In the genomic region with DNA sequence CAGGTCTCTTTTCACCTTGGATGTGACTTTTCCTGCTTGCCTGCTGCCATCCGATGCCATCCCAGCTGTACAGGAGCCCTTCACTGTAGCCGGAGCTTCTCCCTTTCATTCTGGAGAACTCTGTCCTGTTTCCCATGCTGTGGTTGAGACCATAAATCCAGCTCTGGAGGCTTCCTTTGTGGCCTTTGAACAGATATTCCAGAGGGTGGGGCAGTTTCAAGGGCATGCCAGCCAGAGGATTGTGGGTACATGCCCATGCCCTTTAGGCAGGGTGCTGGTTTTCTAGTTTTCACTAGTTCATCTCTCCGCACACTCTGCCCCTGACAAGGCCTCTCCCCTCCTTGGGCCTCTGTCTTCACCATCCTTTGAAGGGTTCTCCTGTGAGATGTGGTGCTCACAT, we compare ENCODE assay signal across 9 mouse cellular contexts. TPM values are rescaled to one million over a fixed set of nuclear protein-coding genes. Genes with fewer than 3 reads are reported as not detected.
DNase-seq lines count a peak whose midpoint lies in the region; ATAC-seq and TF ChIP-seq lines count a peak whose summit lies in the region.
"Had no signal": no experiment of that assay in that cellular context is flagged by ENCODE, and none has a peak within 500 bp of the region (broad histone marks: within the 10 kb centered on the region; RNA-seq: fewer than 3 reads in every experiment).

No protein-coding gene starts in this region.

- DNase-seq in heart, postnatal 14 days: no peak
- DNase-seq in CH12.LX (ENCODE audit: extremely low read depth): peak; percentile 24
- peak; percentile 34 for DNase-seq in adipocyte (ENCODE audit: low spot score)
- no peak for DNase-seq in right cerebral cortex, adult 2 months (ENCODE audit: low spot score in 2 of 2)
- DNase-seq: thymus, postnatal 14 days had no signal

- H3K36me3 ChIP-seq in heart, embryonic 14.5 days (ENCODE audit: control insufficient read depth, insufficient read depth, low read length): peaks cover 48% of the 10 kb centered on the region
- H3K36me3 ChIP-seq in CH12.LX (replicated peaks in 1 of 2; ENCODE audit: control insufficient read depth in 1 of 2, insufficient read depth in 1 of 2, low read length in 1 of 2): peaks cover 40 to 61% of the 10 kb centered on the region in 2 experiments
- H3K36me3 ChIP-seq in kidney, embryonic 15.5 days: peaks cover 54% of the 10 kb centered on the region

- H3K4me3 ChIP-seq in heart, embryonic 14.5 days (ENCODE audit: control insufficient read depth in 1 of 2, insufficient read depth in 1 of 2, low read depth in 1 of 2, low read length in 2 of 2): no peak overlapping the region
- peak overlapping the region; percentile 62 to 79 (median 68) for H3K4me3 ChIP-seq in CH12.LX (replicated peaks in 1 of 3; ENCODE audit: low read depth in 2 of 3, low read length in 2 of 3, poor library complexity in 1 of 3)
- H3K4me3 ChIP-seq in kidney, embryonic 15.5 days (replicated peaks): 0 out of 2 replicates have a peak overlapping the region, but pooled peaks have one; percentile 39

- peaks cover 11 to 12% of the 10 kb centered on the region in 2 experiments for H3K4me1 ChIP-seq in heart, embryonic 14.5 days (ENCODE audit: control insufficient read depth in 2 of 2, insufficient read depth in 2 of 2, low read length in 2 of 2)
- H3K4me1 ChIP-seq in CH12.LX (ENCODE audit: control insufficient read depth in 1 of 2, insufficient read depth in 2 of 2): peaks cover 28 to 56% of the 10 kb centered on the region in 2 experiments
- H3K4me1 ChIP-seq in kidney, embryonic 15.5 days: peaks cover 49% of the 10 kb centered on the region

- intact Hi-C loops in heart, postnatal 14 days (cut with DNase I): loop anchor here (1.0 kb wide), 1 partner anchor 42 kb away; no protein-coding TSS in a partner anchor

- H3K9ac ChIP-seq in heart, embryonic 14.5 days (ENCODE audit: low read length): peak overlapping the region; percentile 35
- peak overlapping the region; percentile 66 for H3K9ac ChIP-seq in CH12.LX (ENCODE audit: insufficient read depth, low read depth)
- H3K9ac ChIP-seq in kidney, embryonic 15.5 days: 0 out of 2 replicates have a peak overlapping the region, but pooled peaks have one; percentile 23

- no peaks in the 10 kb centered on the region for H3K9me3 ChIP-seq in heart, embryonic 14.5 days (ENCODE audit: control insufficient read depth, low read length)
- H3K9me3 ChIP-seq in CH12.LX (replicated peaks; ENCODE audit: low read length): no peaks in the 10 kb centered on the region
- no peaks in the 10 kb centered on the region for H3K9me3 ChIP-seq in kidney, embryonic 15.5 days (replicated peaks)
- H3K9me3 ChIP-seq: hindbrain, embryonic 15.5 days had no signal

- no peak for TF ChIP-seq EP300 in CH12.LX (IDR thresholded peaks at IDR 0.05; ENCODE audit: low read length)

- no peak for TF ChIP-seq RAD21 in CH12.LX (IDR thresholded peaks at IDR 0.05; ENCODE audit: low read depth, low read length)

- H3K79me2 ChIP-seq in CH12.LX (replicated peaks; ENCODE audit: control insufficient read depth, extremely low read depth, insufficient read depth, poor library complexity, severe bottlenecking): peaks cover 6% of the 10 kb centered on the region; the same call in 1 of the 2 replicates

- WGBS in heart, embryonic 14.5 days: 82% methylated on average over 3 of the region's 3 CpGs
- WGBS in kidney, embryonic 15.5 days: 74% methylated on average over 3 of the region's 3 CpGs

- no peak for TF ChIP-seq POLR2A in CH12.LX (IDR thresholded peaks at IDR 0.05; ENCODE audit: low read depth, low read length)

- H3K4me2 ChIP-seq in heart, embryonic 14.5 days (ENCODE audit: low read length): 0 out of 2 replicates have a peak overlapping the region, but pooled peaks have one; percentile 73
- H3K4me2 ChIP-seq in CH12.LX (ENCODE audit: insufficient read depth, low read depth, poor library complexity, severe bottlenecking): peak overlapping the region; percentile 91
- peak overlapping the region; percentile 68 for H3K4me2 ChIP-seq in kidney, embryonic 15.5 days

- ATAC-seq in heart, embryonic 14.5 days (ENCODE audit: insufficient number of reproducible peaks, insufficient read depth, low FRiP score, low read depth): no peak
- no peak for ATAC-seq in kidney, embryonic 15.5 days (replicated peaks; ENCODE audit: low FRiP score)
- ATAC-seq in monocyte, adult 5-6 weeks (replicated peaks; ENCODE audit: insufficient number of reproducible peaks, low FRiP score, low TSS enrichment, poor library complexity, severe bottlenecking): no peak

- no peaks in the 10 kb centered on the region for H3K27me3 ChIP-seq in heart, embryonic 14.5 days (ENCODE audit: control insufficient read depth, insufficient read depth, low read length)
- no peaks in the 10 kb centered on the region for H3K27me3 ChIP-seq in CH12.LX (replicated peaks)
- H3K27me3 ChIP-seq in kidney, embryonic 15.5 days: no peaks in the 10 kb centered on the region
- H3K27me3 ChIP-seq: hindbrain, embryonic 15.5 days had no signal

- TF ChIP-seq CTCF in CH12.LX (conservative IDR thresholded peaks at IDR 0.05 in 1 of 2, IDR thresholded peaks at IDR 0.05 in 1 of 2; ENCODE audit: low read depth in 2 of 2, low read length in 2 of 2): no peak

- H3K27ac ChIP-seq in heart, embryonic 14.5 days (replicated peaks in 1 of 2; ENCODE audit: control insufficient read depth in 1 of 2, insufficient read depth in 1 of 2, low read depth in 2 of 2, low read length in 2 of 2): no peak overlapping the region
- no peak overlapping the region; the same call in 1 of the 2 replicates for H3K27ac ChIP-seq in CH12.LX (ENCODE audit: insufficient read depth, low read depth)
- H3K27ac ChIP-seq in kidney, embryonic 15.5 days: peak overlapping the region; percentile 80; the same call in 1 of the 2 replicates
- H3K27ac ChIP-seq: hindbrain, embryonic 15.5 days had no signal

- dilution Hi-C loops in CH12.LX (cut with MboI; ENCODE audit: extremely low pct_ligation_motif_present, extremely low pct_unique_long_range_greater_than_20kb, low sequenced_read_pairs): no loop called here

- in situ Hi-C loops in CH12.LX (cut with MboI; ENCODE audit: low pct_ligation_motif_present, low pct_unique_long_range_greater_than_20kb, low sequenced_read_pairs): no loop called here

TF ChIP-seq in CH12.LX, 34 proteins besides CTCF, POLR2A, EP300 and RAD21:
- TF ChIP-seq MAFK (IDR thresholded peaks at IDR 0.05; ENCODE audit: insufficient replicate concordance, low read length) (no peak), CHD2 (IDR thresholded peaks at IDR 0.05; ENCODE audit: low read length) (0 out of 2 replicates have a peak, but pooled peaks have one; percentile 0), SIN3A (IDR thresholded peaks at IDR 0.05; ENCODE audit: low read length) (0 out of 2 replicates have a peak, but pooled peaks have one; percentile 17), PAX5 (IDR thresholded peaks at IDR 0.05; ENCODE audit: low read length) (no peak)

RNA-seq across cellular contexts. Expression of a gene that starts 1.4 kb away (rescaled TPM):
- polyA plus RNA-seq in heart, embryonic 14.5 days (2014; fragmentation: Nextera tagmentation; extraction: Ambion mirVana): 52.6 and 63.2 TPM in 2 replicates
- total RNA-seq in heart, postnatal 14 days (2021): 100 to 1,000 TPM; 146 to 147 TPM
- 141 and 157 TPM in 2 replicates for total RNA-seq in CH12.LX (2012; rRNA removed)
- total RNA-seq in CH12.LX (2014; rRNA removed): 63.8 and 66.1 TPM in 2 replicates
- 169 and 221 TPM in 2 replicates for polyA plus RNA-seq in CH12.LX (2012; ENCODE audit: insufficient read length, low read depth)
- polyA plus RNA-seq in kidney, embryonic 15.5 days (2015; fragmentation: Nextera tagmentation; extraction: Ambion mirVana): 41.2 and 42.7 TPM in 2 replicates
- 5.8 to 19.1 TPM (median 6.2 TPM) in 3 replicates for total RNA-seq in monocyte, adult 5-6 weeks (2017)

RNA-seq across cellular contexts. Expression of a gene that starts 13.2 kb away (rescaled TPM):
- 12.5 and 14.5 TPM in 2 replicates for polyA plus RNA-seq in heart, embryonic 14.5 days (2014; fragmentation: Nextera tagmentation; extraction: Ambion mirVana)
- 10 to 100 TPM; 11.1 to 12.9 TPM for total RNA-seq in heart, postnatal 14 days (2021)
- 5.6 and 7.9 TPM in 2 replicates for total RNA-seq in CH12.LX (2012; rRNA removed)
- 0.81 and 0.99 TPM in 2 replicates for total RNA-seq in CH12.LX (2014; rRNA removed)
- 16.3 and 19.5 TPM in 2 replicates for polyA plus RNA-seq in CH12.LX (2012; ENCODE audit: insufficient read length, low read depth)
- 13.2 and 16.6 TPM in 2 replicates for polyA plus RNA-seq in kidney, embryonic 15.5 days (2015; fragmentation: Nextera tagmentation; extraction: Ambion mirVana)
- total RNA-seq in monocyte, adult 5-6 weeks (2017): 0.85 to 4.5 TPM in 2 of 3 replicates, not detected in the other

RNA-seq across cellular contexts. Expression of a gene that starts 16.1 kb away (rescaled TPM):
- 430 and 441 TPM in 2 replicates for polyA plus RNA-seq in heart, embryonic 14.5 days (2014; fragmentation: Nextera tagmentation; extraction: Ambion mirVana)
- 100 to 1,000 TPM; 161 to 169 TPM for total RNA-seq in heart, postnatal 14 days (2021)
- total RNA-seq in CH12.LX (2012; rRNA removed) (863 and 969 TPM in 2 replicates), CH12.LX (2014; rRNA removed) (1,070 and 1,251 TPM in 2 replicates)
- 560 and 594 TPM in 2 replicates for polyA plus RNA-seq in CH12.LX (2012; ENCODE audit: insufficient read length, low read depth)
- 475 and 488 TPM in 2 replicates for polyA plus RNA-seq in kidney, embryonic 15.5 days (2015; fragmentation: Nextera tagmentation; extraction: Ambion mirVana)
- total RNA-seq in monocyte, adult 5-6 weeks (2017): 137 to 160 TPM (median 146 TPM) in 3 replicates

RNA-seq across cellular contexts. Expression of a gene that starts 23.8 kb away (rescaled TPM):
- polyA plus RNA-seq in heart, embryonic 14.5 days (2014; fragmentation: Nextera tagmentation; extraction: Ambion mirVana): 3.2 and 3.3 TPM in 2 replicates
- 10 to 100 TPM; 58.1 to 61.7 TPM for total RNA-seq in heart, postnatal 14 days (2021)
- 50.7 and 55.6 TPM in 2 replicates for total RNA-seq in CH12.LX (2012; rRNA removed)
- 24.3 and 25.3 TPM in 2 replicates for total RNA-seq in CH12.LX (2014; rRNA removed)
- polyA plus RNA-seq in CH12.LX (2012; ENCODE audit: insufficient read length, low read depth): 38.3 and 43.0 TPM in 2 replicates
- 2.8 and 3.9 TPM in 2 replicates for polyA plus RNA-seq in kidney, embryonic 15.5 days (2015; fragmentation: Nextera tagmentation; extraction: Ambion mirVana)
- 34.4 to 77.7 TPM (median 40.4 TPM) in 3 replicates for total RNA-seq in monocyte, adult 5-6 weeks (2017)

RNA-seq across cellular contexts. Expression of a gene that starts 57.4 kb away (rescaled TPM):
- polyA plus RNA-seq in heart, embryonic 14.5 days (2014; fragmentation: Nextera tagmentation; extraction: Ambion mirVana): 0.80 and 1.1 TPM in 2 replicates
- 10 to 100 TPM; 20.7 to 22.6 TPM for total RNA-seq in heart, postnatal 14 days (2021)
- total RNA-seq in CH12.LX (2012; rRNA removed): 28.7 and 30.8 TPM in 2 replicates
- total RNA-seq in CH12.LX (2014; rRNA removed): 20.3 and 23.3 TPM in 2 replicates
- polyA plus RNA-seq in CH12.LX (2012; ENCODE audit: insufficient read length, low read depth): 35.4 and 44.0 TPM in 2 replicates
- polyA plus RNA-seq in kidney, embryonic 15.5 days (2015; fragmentation: Nextera tagmentation; extraction: Ambion mirVana): 1.8 and 1.9 TPM in 2 replicates
- total RNA-seq in monocyte, adult 5-6 weeks (2017): 22.1 to 35.2 TPM (median 28.7 TPM) in 3 replicates

Comparison
In these comparisons a context has a peak if more than half of its experiments do, and no peak if none do; other contexts are left out.
1. H3K4me3 ChIP-seq: peak in CH12.LX (3 of 3) and kidney, embryonic 15.5 days (single experiment); none in heart, embryonic 14.5 days (0 of 2).
2. DNase-seq: peak in CH12.LX (single experiment) and adipocyte (single experiment); none in heart, postnatal 14 days (0 of 2) and right cerebral cortex, adult 2 months (0 of 2).
3. Peak in every context shown above with its lines, with median percentiles within 50 percentile points of each other: H3K4me2 ChIP-seq and H3K9ac ChIP-seq.